Mouse (Mus musculus): Measurements from ENCODE around the gene Hba-x.
"Not testable (repeated sequence)": the region's sequence is repeated elsewhere in the genome, so short reads cannot be mapped to it uniquely, and the experiment has no call there.

Gene Hba-x

DNA sequence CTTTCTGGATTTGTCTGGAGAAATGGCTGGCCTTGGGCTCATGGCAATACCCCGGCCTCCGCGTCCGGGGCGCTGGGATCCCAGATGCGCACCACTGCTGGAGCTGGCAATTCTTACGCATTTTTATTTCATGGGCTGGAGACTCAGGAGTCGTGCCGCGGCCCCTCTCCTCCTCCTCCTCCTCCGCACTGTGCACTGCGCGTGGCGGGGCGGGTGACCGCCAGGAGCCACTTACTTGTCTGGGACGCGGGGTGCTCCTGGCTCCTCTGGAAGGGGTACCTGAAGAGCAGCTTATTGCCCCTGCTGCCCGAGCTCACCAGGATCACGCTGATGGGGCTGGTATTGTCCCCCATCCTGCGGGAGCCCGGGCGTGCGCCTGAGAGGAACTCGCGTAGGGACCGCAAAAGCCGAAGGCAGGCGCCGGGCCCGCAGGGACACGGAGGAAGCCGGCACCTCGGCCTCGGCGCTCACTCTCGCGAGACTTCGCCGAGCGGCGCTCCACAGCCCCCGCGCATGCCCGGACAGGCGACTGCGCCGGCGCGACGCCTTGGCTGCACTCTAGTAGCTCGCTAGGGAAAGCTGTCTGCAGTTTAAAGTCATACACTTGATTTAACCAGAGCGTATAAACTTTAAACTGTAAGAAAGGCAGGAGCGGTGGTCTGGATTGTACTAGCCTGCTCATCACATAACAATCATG is 8.9 kb upstream of the Hba-x start, which contains the start of gene Nprl3:
TSS of gene Nprl3 (minus strand) at position 520 of the 697 bp plus-strand sequence.
- TF ChIP-seq GATA4 (IDR thresholded peaks at IDR 0.05; ENCODE audit: insufficient replicate concordance, low read length): no peak

- no peak for TF ChIP-seq GATA4 (IDR thresholded peaks at IDR 0.05; ENCODE audit: insufficient replicate concordance, low read length)
Measured at GRCm38 (mm10) chr11:32267964-32268363, 8.2 kb upstream of the Hba-x start.

GRCm38 (mm10) chr11:32268952-32269351 is 7.2 kb upstream of the Hba-x start:
- TF ChIP-seq GATA4 (IDR thresholded peaks at IDR 0.05; ENCODE audit: insufficient replicate concordance, low read length): no peak

GRCm38 (mm10) chr11:32271178-32271577 is 5.0 kb upstream of the Hba-x start:
- TF ChIP-seq GATA4 (IDR thresholded peaks at IDR 0.05; ENCODE audit: insufficient replicate concordance, low read length): no peak

GRCm38 (mm10) chr11:32277736-32278457 is 1.7 kb downstream of the Hba-x start:
- no peak for TF ChIP-seq GATA4 (IDR thresholded peaks at IDR 0.05; ENCODE audit: insufficient replicate concordance, low read length)

GRCm38 (mm10) chr11:32278458-32278957 is 2.3 kb downstream of the Hba-x start:
- TF ChIP-seq GATA4 (IDR thresholded peaks at IDR 0.05; ENCODE audit: insufficient replicate concordance, low read length): no peak

GRCm38 (mm10) chr11:32280646-32281045 is 4.4 kb downstream of the Hba-x start:
- no peak for TF ChIP-seq GATA4 (IDR thresholded peaks at IDR 0.05; ENCODE audit: insufficient replicate concordance, low read length)

- no peak for TF ChIP-seq GATA4 (IDR thresholded peaks at IDR 0.05; ENCODE audit: insufficient replicate concordance, low read length)
Measured at GRCm38 (mm10) chr11:32281416-32282144, 5.4 kb downstream of the Hba-x start.

- TF ChIP-seq GATA4 (IDR thresholded peaks at IDR 0.05; ENCODE audit: insufficient replicate concordance, low read length): not testable (repeated sequence)
Measured at GRCm38 (mm10) chr11:32283091-32283777, 7.0 kb downstream of the Hba-x start, which contains the start of gene Hba-a1. Gene Hba-a1 (plus strand): TSS chr11:32283511.

DNA sequence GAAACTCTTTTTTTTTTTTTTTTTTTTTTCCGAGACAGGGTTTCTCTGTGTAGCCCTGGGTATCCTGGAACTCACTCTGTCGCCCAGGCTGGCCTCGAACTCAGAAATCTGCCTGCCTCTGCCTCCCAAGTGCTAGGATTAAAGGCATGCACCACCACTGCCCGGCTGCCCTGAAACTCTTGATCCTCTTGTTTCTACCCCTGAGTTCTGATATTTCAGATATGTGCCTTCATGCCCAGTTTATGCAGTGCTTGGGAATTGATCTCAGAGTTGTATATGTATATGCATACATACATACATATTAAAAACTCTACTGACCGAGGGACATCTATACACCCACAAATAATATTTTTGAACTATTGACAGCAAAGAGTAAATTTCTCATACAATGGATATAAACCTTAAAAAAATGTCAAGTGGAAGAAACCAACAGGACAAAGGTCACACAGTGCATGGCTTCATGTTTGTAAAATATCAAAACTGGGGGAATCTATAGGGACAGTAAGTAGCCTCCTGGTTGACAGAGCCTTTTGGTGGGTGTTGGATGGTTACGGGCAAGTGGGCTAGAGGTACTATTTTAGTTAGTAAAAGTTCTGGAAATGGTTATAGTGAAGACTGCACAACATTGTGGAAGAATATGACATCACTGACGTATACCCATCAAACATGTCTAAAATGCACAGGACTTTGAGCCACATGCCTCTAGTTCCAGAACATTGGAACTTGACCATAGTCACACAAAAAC is 9.0 kb downstream of the Hba-x start:
- TF ChIP-seq GATA4 (IDR thresholded peaks at IDR 0.05; ENCODE audit: insufficient replicate concordance, low read length): no peak

DNA sequence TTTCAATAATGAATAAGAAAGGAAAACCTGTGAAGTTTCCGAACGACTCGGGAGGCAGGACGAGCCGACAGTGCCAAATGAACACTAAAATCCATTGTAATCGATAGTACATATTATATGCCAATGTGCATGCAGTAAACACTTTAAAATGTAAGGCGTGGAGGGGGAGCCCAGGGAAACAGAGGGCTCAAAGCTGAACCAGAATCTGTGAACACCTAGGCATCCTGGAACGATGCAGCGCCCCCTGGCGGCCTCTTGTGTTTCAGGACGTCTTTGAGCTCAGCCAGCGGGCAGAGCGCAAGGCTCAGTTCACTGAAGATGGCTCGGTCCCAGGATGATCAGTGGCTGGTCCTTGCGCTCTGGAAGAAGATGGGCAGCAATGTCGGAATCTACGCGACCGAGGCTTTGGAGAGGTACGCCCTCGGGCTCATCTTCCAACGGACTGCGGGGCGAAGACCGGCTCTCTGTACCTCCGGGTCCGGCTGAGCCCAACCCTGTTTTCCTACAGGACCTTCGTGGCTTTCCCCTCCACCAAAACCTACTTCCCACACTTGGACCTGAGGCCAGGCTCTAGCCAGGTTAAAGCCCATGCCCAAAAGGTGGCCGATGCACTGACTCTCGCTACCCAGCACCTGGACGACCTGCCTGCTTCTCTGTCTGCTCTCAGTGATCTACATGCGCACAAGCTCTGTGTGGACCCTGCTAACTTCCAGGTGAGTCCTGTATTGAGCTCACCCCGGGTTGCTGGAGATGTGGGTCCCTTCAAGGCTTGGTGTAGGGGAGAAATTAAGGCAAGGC is 10.7 kb downstream of the Hba-x start, which contains the start of gene Hbq1b:
TSS of gene Hbq1b (plus strand) at position 271 of the 798 bp plus-strand sequence.
- not testable (repeated sequence) for TF ChIP-seq GATA4 (IDR thresholded peaks at IDR 0.05; ENCODE audit: insufficient replicate concordance, low read length)

GRCm38 (mm10) chr11:32287493-32287825 is 11.3 kb downstream of the Hba-x start:
- no peak for TF ChIP-seq GATA4 (IDR thresholded peaks at IDR 0.05; ENCODE audit: insufficient replicate concordance, low read length)

GRCm38 (mm10) chr11:32296203-32296602 is 20.0 kb downstream of the Hba-x start, which contains the start of gene Hba-a2:
Gene Hba-a2 (plus strand): TSS chr11:32296489.
- not testable (repeated sequence) for TF ChIP-seq GATA4 (IDR thresholded peaks at IDR 0.05; ENCODE audit: insufficient replicate concordance, low read length)

Data from liver, adult (tissue).